Mouse (Mus musculus): ENCODE measurements around the gene Mtus2.

The Mtus2 gene

DNA sequence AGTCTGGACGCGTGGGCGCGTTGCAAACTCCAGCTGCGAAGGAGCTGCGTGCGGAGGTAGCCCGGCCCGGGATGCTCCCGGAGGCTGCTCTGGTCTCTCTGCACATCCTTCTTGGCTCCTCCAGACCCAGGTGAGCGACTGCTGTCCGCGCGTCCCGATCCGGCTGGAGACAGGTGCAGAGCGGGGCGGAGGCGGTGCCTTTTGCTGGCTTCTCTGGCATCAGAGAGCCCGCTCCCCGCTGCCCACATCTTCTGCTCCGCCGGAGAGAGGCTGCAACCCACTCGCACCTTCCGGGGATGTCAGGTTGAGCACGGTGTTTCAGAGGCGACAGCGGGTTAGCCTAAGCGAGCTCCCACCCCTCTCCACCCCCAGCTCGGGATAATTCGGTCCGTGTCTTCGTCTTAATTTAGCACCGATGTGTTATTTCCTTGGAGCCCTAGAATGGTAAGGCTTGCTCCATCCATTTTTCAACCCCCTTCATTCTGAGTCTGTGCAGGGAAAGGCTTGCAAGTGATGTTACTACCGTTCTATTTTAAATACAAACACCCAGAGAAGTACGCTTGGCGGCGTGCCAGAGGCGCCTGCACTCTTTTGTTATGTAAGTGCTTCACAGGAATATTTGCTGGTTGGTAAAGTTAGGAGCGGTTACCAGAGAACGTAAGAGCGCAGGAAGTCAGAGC is 612 bp downstream of the Mtus2 start:
- DNase-seq (ENCODE audit: low spot score in 2 of 2) = no peak

GRCm38 (mm10) chr5:147958552-147958951 is 1.4 kb downstream of the Mtus2 start:
- no peak for DNase-seq (ENCODE audit: low spot score in 2 of 2)

- no peak for DNase-seq (ENCODE audit: low spot score in 2 of 2)
These were observed 2.0 kb downstream of the Mtus2 start for GRCm38 (mm10) chr5:147959088-147959487.

DNA sequence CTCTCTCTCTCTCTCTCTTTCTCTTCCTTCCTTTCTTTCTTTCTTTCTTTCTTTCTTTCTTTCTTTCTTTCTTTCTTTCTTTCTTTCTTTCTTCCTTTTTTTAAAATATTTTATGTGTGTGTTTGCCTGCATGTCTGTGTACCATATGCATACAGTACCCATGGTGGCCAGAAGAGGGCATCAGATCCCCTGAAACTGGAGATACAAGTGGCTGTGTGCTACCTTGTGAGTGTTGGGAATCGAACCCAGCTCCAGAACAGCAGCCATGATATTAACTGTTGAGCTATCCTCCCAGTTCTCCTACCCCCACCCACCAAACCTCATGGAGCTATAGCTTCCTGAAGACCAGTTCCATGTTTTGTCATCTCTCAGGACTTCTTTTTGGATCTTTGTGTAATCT is 3.7 kb downstream of the Mtus2 start:
- no peak for DNase-seq (ENCODE audit: low spot score in 2 of 2)

- no peak for DNase-seq (ENCODE audit: low spot score in 2 of 2)
These were observed 6.9 kb downstream of the Mtus2 start for GRCm38 (mm10) chr5:147963820-147964580.

GRCm38 (mm10) chr5:147964776-147965175 is 7.7 kb downstream of the Mtus2 start:
- no peak for DNase-seq (ENCODE audit: low spot score in 2 of 2)

DNA sequence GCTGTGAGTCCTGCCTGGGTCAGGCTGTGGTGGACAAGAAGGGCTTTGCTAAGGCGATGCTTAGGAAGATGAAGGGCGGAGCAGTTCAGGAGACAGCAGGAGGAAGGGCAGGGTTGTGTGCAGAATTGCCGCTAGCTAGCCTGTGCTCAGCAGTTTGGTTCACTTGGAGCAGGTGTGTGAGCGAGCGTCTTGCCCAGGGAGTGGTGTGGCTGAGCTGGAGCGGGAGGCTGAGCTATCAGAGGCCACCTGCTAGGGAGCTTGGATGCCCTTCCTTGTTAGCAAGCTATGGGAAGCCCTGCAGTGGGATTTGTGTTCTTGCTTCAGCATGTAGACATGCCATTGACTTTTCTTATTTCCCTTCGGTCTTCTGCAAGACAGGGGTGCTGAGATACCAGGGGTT is 9.5 kb downstream of the Mtus2 start:
- no peak for DNase-seq (ENCODE audit: low spot score in 2 of 2)

GRCm38 (mm10) chr5:147969566-147969965 is 12.4 kb downstream of the Mtus2 start:
- DNase-seq (ENCODE audit: low spot score in 2 of 2) = no peak

GRCm38 (mm10) chr5:147976001-147976400 is 18.9 kb downstream of the Mtus2 start:
- DNase-seq (ENCODE audit: low spot score in 2 of 2) = no peak

DNA sequence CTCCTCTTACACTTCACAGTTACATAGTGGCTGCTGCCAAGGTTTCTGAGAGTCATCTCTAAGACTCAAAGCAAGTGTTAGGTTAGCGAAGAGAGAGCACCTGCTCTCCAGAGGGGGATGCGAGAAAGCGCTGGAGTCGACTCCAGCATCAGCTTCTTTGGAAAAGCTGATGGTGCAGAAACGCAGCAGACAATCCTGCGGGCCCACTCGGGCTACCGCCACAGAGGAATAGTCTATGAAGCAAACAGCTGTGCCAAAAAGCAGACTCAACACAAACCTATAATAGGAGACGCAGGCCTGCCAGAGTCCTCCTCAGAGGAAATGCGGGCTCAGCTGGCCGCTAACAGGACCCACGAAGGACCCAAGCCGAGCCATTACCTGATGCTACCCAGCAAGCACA is 23.5 kb downstream of the Mtus2 start:
- no peak for DNase-seq (ENCODE audit: low spot score in 2 of 2)

DNA sequence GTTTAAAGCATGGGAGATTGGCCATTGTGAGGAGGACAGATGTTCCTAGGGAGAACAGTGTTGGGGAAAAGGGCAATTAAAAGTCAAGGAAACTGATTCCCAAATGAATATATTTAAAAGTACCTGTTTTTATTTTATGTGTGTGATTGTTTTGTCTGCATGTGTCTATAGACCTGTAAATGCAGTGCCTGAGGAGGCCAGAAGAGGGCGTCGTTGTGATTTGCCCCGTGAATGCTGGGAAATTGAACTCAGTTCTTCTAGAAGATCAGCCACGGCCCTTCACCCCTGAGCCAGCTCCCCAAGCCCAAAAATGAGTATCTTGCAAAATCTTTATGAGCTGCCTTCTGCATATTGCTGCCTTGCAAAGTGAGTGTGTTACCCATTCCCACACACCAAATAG is 33.2 kb downstream of the Mtus2 start:
- no peak for DNase-seq (ENCODE audit: low spot score in 2 of 2)

DNA sequence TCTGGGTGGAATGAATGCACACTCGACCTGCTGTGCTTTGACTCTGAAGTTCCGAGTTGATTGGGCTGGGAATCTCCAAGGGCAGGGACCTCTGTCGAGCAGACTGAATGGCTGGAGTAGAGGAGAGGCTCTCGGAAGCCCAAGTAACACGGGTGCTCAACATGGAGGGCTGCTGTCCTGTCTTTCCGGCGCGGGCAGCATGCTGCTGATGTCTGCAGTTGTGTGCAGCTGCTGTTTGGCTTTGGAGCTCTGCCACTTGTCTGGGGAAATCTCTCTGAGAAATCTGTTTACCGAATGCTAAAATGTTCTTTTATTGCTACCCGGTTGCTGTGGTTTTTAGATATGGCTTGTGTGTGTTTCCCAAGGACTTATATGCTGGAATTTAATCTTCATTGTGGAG is 33.7 kb downstream of the Mtus2 start:
- DNase-seq (ENCODE audit: low spot score in 2 of 2) = no peak

GRCm38 (mm10) chr5:147992581-147993378 is 35.7 kb downstream of the Mtus2 start:
- DNase-seq (ENCODE audit: low spot score in 2 of 2) = no peak

- DNase-seq (ENCODE audit: low spot score in 2 of 2) = no peak
These were observed 48.1 kb downstream of the Mtus2 start for GRCm38 (mm10) chr5:148005263-148005662.

DNA sequence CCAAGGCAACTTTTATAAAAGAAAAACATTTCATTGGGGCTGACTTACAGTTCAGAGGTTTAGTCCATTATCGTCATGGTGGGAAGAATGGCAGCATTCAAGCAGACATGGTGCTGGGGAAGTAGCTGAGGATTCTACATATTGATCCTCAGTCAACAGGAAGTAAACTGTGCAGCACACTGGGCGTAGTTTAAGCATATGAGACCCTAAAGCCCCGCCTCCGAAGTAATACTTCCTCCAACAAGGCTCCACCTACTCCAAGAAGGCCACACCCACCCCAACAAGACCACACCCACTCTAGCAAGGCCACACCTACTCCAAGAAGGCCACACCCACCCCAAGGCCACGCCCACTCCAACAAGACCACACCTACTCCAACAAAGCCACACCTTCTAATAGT is 55.0 kb downstream of the Mtus2 start:
- DNase-seq (ENCODE audit: low spot score in 2 of 2) = no peak

- DNase-seq (ENCODE audit: low spot score in 2 of 2) = no peak
These were observed 57.2 kb downstream of the Mtus2 start for GRCm38 (mm10) chr5:148014133-148014854.

DNA sequence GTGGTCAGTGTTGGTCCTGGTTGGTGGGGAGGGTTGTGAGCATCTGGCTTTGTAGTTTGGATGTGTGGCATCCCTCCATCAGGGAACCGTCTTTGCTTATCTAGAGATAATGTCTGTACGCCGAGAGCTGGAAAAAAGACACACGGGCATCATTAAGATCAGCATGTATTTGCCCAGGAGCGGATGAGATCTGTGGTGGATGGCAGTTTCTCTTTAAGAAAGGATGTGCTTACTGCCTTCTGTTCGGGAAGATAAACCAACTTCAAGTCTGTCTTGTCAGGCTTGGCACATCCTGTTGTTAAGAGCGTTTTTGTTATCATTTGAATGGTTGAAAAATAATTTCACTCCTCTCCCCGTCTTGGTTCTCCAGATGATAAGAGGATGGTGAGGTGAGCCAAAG is 58.3 kb downstream of the Mtus2 start:
- DNase-seq (ENCODE audit: low spot score in 2 of 2) = no peak

DNA sequence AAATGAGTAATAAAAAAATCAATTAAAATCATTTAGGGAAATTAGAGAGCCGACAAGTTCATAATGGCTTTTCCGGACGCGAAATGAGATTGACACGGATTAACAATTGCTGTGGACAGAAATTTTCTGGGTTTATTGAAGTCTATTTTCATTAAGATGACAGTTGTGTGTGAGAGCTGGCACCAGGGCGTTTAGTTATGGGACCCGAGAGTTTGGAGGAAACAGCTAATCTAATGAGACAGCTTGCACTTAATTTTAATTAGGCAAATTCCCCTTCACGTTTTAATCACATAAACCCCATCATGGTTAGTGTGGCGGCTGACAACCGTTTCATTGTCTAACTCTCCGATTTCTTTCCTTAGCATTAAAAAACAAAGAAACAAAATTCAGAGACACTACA is 60.3 kb downstream of the Mtus2 start:
- no peak for DNase-seq (ENCODE audit: low spot score in 2 of 2)

DNA sequence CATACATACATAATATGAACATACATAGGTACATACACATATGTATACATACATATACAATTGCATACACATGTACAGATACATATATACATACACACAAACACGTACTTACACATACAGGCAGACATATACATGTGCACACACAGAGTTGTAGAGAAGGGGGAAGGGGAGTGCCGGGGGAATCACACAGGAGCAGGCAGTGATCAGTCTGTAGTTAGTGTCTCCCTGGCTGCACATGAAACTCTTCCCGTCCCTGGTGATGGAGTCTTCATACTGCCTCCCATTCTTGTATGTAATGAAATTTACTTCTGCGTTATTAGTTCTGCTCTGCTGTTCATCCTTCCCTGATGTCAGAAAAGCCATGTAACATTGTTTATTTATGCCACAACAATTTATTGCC is 65.7 kb downstream of the Mtus2 start:
- DNase-seq (ENCODE audit: low spot score in 2 of 2) = no peak

- no peak for DNase-seq (ENCODE audit: low spot score in 2 of 2)
These were observed 69.6 kb downstream of the Mtus2 start for GRCm38 (mm10) chr5:148026401-148027349.

DNA sequence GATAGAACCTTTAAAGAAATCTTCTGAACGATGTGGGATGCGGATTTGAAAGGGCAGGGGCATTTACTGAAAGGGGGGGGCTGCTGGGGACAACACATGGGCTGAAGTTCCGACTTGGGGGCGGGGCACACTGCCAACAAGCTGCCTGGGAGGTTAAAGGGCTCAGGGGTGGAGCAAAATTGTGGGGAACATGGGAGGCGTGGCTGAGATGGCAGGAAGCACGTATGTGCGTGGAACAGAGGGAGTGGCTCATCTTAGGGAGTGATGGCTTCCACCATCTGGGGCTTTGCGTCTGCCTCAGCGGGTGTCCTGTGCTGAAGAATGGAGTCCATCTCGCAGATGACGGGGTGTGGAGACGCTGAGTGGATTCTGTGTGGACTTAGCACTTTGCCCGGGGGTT is 70.9 kb downstream of the Mtus2 start:
- no peak for DNase-seq (ENCODE audit: low spot score in 2 of 2)

All from natural killer cell, adult 2 months (primary cell).